Mouse (Mus musculus): Measurements from ENCODE around the gene Vmn1r193. TPM values are rescaled to one million over a fixed set of nuclear protein-coding genes. Genes with fewer than 3 reads are reported as not detected.

Vmn1r193 gene
- polyA plus RNA-seq, 1 experiment from 2014 or later: not detected

DNA sequence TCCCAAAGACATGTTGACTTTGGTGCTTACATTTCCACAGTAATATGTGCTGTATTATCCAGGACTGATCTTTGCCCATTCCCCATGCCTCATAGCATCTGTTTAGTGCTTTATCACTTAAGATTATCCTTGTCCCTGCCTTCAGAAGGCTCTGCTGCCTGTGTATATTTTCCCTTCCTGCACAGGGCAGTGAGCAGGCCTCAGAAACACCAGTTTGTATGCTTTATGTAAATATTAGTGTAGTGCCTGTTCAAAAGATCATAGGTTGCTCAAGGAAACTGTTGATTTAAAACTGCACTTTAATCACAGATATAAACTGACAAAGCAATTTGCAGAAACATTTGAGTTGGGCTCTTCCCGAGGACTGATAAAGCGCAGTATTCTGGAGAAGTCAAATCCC lies 33.6 kb downstream of the Vmn1r193 start:
- no peaks in the 10 kb centered on the region for H3K4me1 ChIP-seq (ENCODE audit: insufficient read depth, low read depth, low read length)
- WGBS: 21% methylated on average over 2 of the region's 2 CpGs
- no peak overlapping the region for H3K9ac ChIP-seq (replicated peaks; ENCODE audit: low read depth)
- H3K9me3 ChIP-seq (ENCODE audit: low read length): no peaks in the 10 kb centered on the region
- DNase-seq (ENCODE audit: low spot score) (no peak), ATAC-seq (no peak)
- no peak overlapping the region for H3K4me3 ChIP-seq (ENCODE audit: low read depth, low read length)
- H3K27me3 ChIP-seq (replicated peaks; ENCODE audit: insufficient read depth, low read length): no peaks in the 10 kb centered on the region
- TF ChIP-seq EP300 (IDR thresholded peaks at IDR 0.05): no peak
- no peak for TF ChIP-seq CTCF (IDR thresholded peaks at IDR 0.05)
- H3K4me2 ChIP-seq (replicated peaks; ENCODE audit: low read depth, low read length): no peak overlapping the region
- H3K36me3 ChIP-seq (ENCODE audit: insufficient read depth, low read length): no peaks in the 10 kb centered on the region
- H3K27ac ChIP-seq (ENCODE audit: low read length): no peak overlapping the region

GRCm38 (mm10) chr13:22183869-22184268 lies 39.1 kb downstream of the Vmn1r193 start, which contains the start of gene Vmn1r191:
Gene Vmn1r191 (minus strand): TSS chr13:22183969.
- Histone ChIP-seq H3K27ac (ENCODE audit: low read length) (no peak within 1 kb of the TSS), H3K9me3 (ENCODE audit: low read length) (no peaks in the 10 kb centered on the region), H3K4me2 (replicated peaks; ENCODE audit: low read depth, low read length) (no peak within 1 kb of the TSS), H3K27me3 (replicated peaks; ENCODE audit: insufficient read depth, low read length) (no peaks in the 10 kb centered on the region), H3K9ac (replicated peaks; ENCODE audit: low read depth) (no peak within 1 kb of the TSS), H3K36me3 (ENCODE audit: insufficient read depth, low read length) (no peaks in the 10 kb centered on the region), H3K4me1 (ENCODE audit: insufficient read depth, low read depth, low read length) (no peaks in the 10 kb centered on the region), H3K4me3 (ENCODE audit: low read depth, low read length) (no peak within 1 kb of the TSS)
- ATAC-seq: no peak
- no peak for DNase-seq (ENCODE audit: low spot score)
- TF ChIP-seq CTCF (IDR thresholded peaks at IDR 0.05) (no peak), EP300 (IDR thresholded peaks at IDR 0.05) (no peak)
- WGBS: 70% methylated on average over 1 of the region's 1 CpGs

GRCm38 (mm10) chr13:22168416-22168815 lies 54.5 kb downstream of the Vmn1r193 start:
- Histone ChIP-seq H3K9ac (replicated peaks; ENCODE audit: low read depth) (no peak overlapping the region), H3K9me3 (ENCODE audit: low read length) (no peaks in the 10 kb centered on the region; the same call in 1 of the 2 replicates), H3K27ac (ENCODE audit: low read length) (no peak overlapping the region), H3K4me1 (ENCODE audit: insufficient read depth, low read depth, low read length) (no peaks in the 10 kb centered on the region), H3K36me3 (ENCODE audit: insufficient read depth, low read length) (no peaks in the 10 kb centered on the region), H3K27me3 (replicated peaks; ENCODE audit: insufficient read depth, low read length) (no peaks in the 10 kb centered on the region), H3K4me3 (ENCODE audit: low read depth, low read length) (no peak overlapping the region), H3K4me2 (replicated peaks; ENCODE audit: low read depth, low read length) (no peak overlapping the region)
- no peak for TF ChIP-seq CTCF (IDR thresholded peaks at IDR 0.05)
- ATAC-seq: no peak
- DNase-seq (ENCODE audit: low spot score): no peak
- WGBS: 89% methylated on average over 15 of the region's 15 CpGs

Small RNA genes within 50 kb of the gene (microRNA-seq; reads per million reads assigned to microRNA genes)
- gene Gm23282 (not detected), gene Gm25084 (not detected)

Other genes with a start within 250 kb of the Vmn1r193 start
- not detected in 2 replicates for gene Pom121l2, start 242.0 kb downstream of the Vmn1r193 start, polyA plus RNA-seq (2015; fragmentation: Nextera tagmentation; extraction: Ambion mirVana)
- gene Prss16, start 213.4 kb downstream of the Vmn1r193 start, polyA plus RNA-seq (2015; fragmentation: Nextera tagmentation; extraction: Ambion mirVana): 0.62 and 1.1 TPM in 2 replicates
- 4.2 and 5.2 TPM in 2 replicates for gene Hist1h2ah, start 187.6 kb downstream of the Vmn1r193 start, polyA plus RNA-seq (2015; fragmentation: Nextera tagmentation; extraction: Ambion mirVana)
- gene Hist1h2bk, start 187.3 kb downstream of the Vmn1r193 start, polyA plus RNA-seq (2015; fragmentation: Nextera tagmentation; extraction: Ambion mirVana): 0.45 and 0.81 TPM in 2 replicates
- gene Hist1h4i, start 181.8 kb downstream of the Vmn1r193 start, polyA plus RNA-seq (2015; fragmentation: Nextera tagmentation; extraction: Ambion mirVana): 4.1 and 4.6 TPM in 2 replicates
- gene Hist1h2ag, start 180.2 kb downstream of the Vmn1r193 start, polyA plus RNA-seq (2015; fragmentation: Nextera tagmentation; extraction: Ambion mirVana): 2.7 TPM in 1 of 2 replicates, not detected in the other
- 1.0 and 1.5 TPM in 2 replicates for gene Hist1h2bj, start 179.9 kb downstream of the Vmn1r193 start, polyA plus RNA-seq (2015; fragmentation: Nextera tagmentation; extraction: Ambion mirVana)
- not detected in 2 replicates for gene Vmn1r188, start 138.7 kb downstream of the Vmn1r193 start, polyA plus RNA-seq (2015; fragmentation: Nextera tagmentation; extraction: Ambion mirVana)
- not detected in 2 replicates for gene Vmn1r189, start 117.3 kb downstream of the Vmn1r193 start, polyA plus RNA-seq (2015; fragmentation: Nextera tagmentation; extraction: Ambion mirVana)
- not detected in 2 replicates for gene Vmn1r191, start 39.2 kb downstream of the Vmn1r193 start, polyA plus RNA-seq (2015; fragmentation: Nextera tagmentation; extraction: Ambion mirVana)
- not detected in 2 replicates for gene Vmn1r192, start 32.0 kb downstream of the Vmn1r193 start, polyA plus RNA-seq (2015; fragmentation: Nextera tagmentation; extraction: Ambion mirVana)
- gene Vmn1r194, start 21.1 kb upstream of the Vmn1r193 start, polyA plus RNA-seq (2015; fragmentation: Nextera tagmentation; extraction: Ambion mirVana): not detected in 2 replicates
- not detected in 2 replicates for gene Vmn1r195, start 47.4 kb upstream of the Vmn1r193 start, polyA plus RNA-seq (2015; fragmentation: Nextera tagmentation; extraction: Ambion mirVana)
- not detected in 2 replicates for gene Vmn1r196, start 66.8 kb upstream of the Vmn1r193 start, polyA plus RNA-seq (2015; fragmentation: Nextera tagmentation; extraction: Ambion mirVana)
- not detected in 2 replicates for gene Vmn1r197, start 101.4 kb upstream of the Vmn1r193 start, polyA plus RNA-seq (2015; fragmentation: Nextera tagmentation; extraction: Ambion mirVana)
- not detected in 2 replicates for gene Vmn1r198, start 127.2 kb upstream of the Vmn1r193 start, polyA plus RNA-seq (2015; fragmentation: Nextera tagmentation; extraction: Ambion mirVana)
- not detected in 2 replicates for gene Vmn1r199, start 156.7 kb upstream of the Vmn1r193 start, polyA plus RNA-seq (2015; fragmentation: Nextera tagmentation; extraction: Ambion mirVana)
- gene Vmn1r200, start 167.2 kb upstream of the Vmn1r193 start, polyA plus RNA-seq (2015; fragmentation: Nextera tagmentation; extraction: Ambion mirVana): not detected in 2 replicates
- not detected in 2 replicates for gene Vmn1r201, start 248.8 kb upstream of the Vmn1r193 start, polyA plus RNA-seq (2015; fragmentation: Nextera tagmentation; extraction: Ambion mirVana)